Mouse (Mus musculus): ENCODE data around the gene Exoc3l4. TPM values are rescaled to one million over a fixed set of nuclear protein-coding genes. Genes with fewer than 3 reads are reported as not detected.
A peak's percentile ranks its signal among the peaks of the same experiment; 100 is the strongest.

Gene Exoc3l4
- polyA plus RNA-seq, 1 experiment from 2014 or later, result 18.2 TPM

DNA sequence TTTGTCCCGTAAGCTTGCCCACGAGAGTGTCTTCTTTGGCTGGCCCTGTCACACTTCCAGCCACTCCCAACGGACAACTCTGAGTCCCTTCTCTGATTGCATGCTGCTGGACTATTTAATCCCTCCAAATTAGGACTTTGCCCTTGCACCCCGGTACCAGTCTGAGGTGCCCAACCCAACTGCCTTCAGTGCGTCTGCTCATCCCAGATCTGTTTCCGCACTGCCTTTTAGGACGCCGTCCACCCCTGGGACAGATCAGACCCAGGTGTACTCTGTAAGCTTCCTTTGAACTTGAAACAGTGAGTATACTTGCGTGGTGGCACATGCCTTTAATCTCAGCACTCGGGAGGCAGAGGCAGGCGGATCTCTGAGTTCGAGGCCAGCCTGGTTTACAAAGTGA is 38.0 kb upstream of the Exoc3l4 start:
- peaks cover 49% of the 10 kb centered on the region for H3K4me1 ChIP-seq
- no peaks in the 10 kb centered on the region for H3K36me3 ChIP-seq
- WGBS (ENCODE audit: insufficient replicate concordance), result 68% methylated on average over 12 of the region's 12 CpGs
- no peaks in the 10 kb centered on the region for H3K9me3 ChIP-seq (replicated peaks)
- H3K9ac ChIP-seq, result no peak overlapping the region
- ATAC-seq, result no peak
- peaks cover 66% of the 10 kb centered on the region for H3K27me3 ChIP-seq (replicated peaks)
- no peak overlapping the region for H3K27ac ChIP-seq
- no peak overlapping the region for H3K4me3 ChIP-seq
- 0 out of 2 replicates have a peak overlapping the region, but pooled peaks have one; percentile 93 for H3K4me2 ChIP-seq

DNA sequence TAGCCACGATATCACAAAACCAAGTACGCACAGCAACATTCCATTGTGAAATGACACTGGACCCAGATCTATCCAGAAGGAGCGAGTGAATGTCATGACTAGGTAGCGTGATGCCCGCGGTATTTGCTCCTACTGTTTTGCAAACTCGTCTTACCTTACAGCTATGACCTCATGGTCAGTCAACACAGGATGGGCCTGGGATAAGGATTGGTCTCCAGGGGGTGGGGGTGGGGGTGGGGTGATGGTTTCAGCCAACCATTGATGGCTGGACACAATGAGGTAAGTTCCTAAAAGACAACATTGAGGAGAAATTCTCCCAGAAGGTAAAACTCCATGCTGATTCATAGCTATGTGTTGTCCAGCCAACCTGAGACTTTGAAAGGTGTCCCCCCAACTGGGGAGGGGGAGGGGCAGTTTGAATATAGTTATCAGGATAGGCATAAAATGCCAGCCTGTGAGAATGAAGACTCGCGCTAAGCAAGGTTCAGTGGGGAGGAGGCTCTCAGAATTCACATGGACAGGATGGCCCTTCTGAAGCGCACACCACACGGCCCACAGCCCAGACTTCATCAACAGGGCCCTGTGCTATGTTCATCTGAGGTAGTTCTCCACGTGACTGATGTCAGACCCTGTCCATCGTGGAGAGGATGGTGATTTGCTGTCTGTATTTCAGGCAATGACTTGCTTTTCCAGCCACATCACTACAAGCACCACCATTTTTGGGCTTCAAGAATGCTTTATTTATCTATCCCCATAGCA is 30.8 kb upstream of the Exoc3l4 start:
- Histone ChIP-seq H3K4me1 (peaks cover 8% of the 10 kb centered on the region; the same call in 1 of the 2 replicates), H3K4me3 (no peak overlapping the region), H3K9ac (no peak overlapping the region), H3K9me3 (replicated peaks) (no peaks in the 10 kb centered on the region), H3K36me3 (no peaks in the 10 kb centered on the region), H3K4me2 (no peak overlapping the region), H3K27me3 (replicated peaks) (peaks cover 26% of the 10 kb centered on the region), H3K27ac (no peak overlapping the region)
- ATAC-seq, result no peak
- 70% methylated on average over 13 of the region's 13 CpGs for WGBS (ENCODE audit: insufficient replicate concordance)

DNA sequence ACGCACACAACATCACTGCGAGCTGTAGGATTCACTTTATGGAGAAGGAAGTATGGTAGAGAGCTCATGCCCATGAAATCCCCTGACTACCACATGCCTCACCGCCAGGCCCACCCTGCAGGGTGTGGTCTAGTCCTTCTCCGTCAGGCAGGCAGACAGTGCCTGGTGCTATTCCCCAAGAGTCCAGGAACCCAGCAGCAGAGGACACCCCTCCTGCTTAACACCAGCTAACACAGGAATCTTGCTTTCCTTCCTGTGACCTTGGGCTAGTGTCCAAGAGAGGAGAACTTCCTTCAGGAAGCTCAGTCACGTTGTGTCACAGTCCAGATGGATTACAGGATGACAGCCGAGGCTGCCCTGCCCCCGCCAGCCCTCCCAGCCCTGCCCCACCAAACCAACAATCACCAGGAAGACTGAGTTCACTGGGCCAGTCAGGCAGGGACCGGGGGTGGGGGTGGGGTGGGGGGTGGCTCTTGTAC is 30.1 kb upstream of the Exoc3l4 start:
- Histone ChIP-seq H3K9me3 (replicated peaks) (no peaks in the 10 kb centered on the region), H3K9ac (no peak overlapping the region), H3K27ac (no peak overlapping the region), H3K4me3 (no peak overlapping the region), H3K4me2 (no peak overlapping the region), H3K36me3 (no peaks in the 10 kb centered on the region), H3K4me1 (peaks cover 8% of the 10 kb centered on the region; the same call in 1 of the 2 replicates), H3K27me3 (replicated peaks) (peaks cover 20% of the 10 kb centered on the region)
- ATAC-seq, result peak; percentile 65
- 41% methylated on average over 8 of the region's 8 CpGs for WGBS (ENCODE audit: insufficient replicate concordance)

DNA sequence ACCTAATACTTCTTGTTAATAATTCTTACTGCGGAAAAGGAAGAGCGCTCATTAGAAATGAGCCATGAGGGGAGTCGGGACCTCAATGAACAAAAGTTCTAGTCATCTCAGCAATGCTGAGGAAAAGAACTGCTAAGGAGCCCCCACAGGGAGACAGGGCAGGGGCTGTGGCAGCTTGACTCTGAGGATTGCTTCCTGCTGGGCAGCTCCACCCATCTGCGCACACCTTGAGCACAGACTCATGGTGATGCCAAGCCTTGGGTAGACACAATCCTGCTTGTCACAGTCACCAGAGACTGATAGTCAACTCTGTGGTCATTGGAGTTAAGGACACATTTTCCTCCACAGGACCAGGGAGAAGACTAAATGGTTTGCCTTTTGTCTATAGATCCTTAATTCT is 29.7 kb upstream of the Exoc3l4 start:
- WGBS (ENCODE audit: insufficient replicate concordance), result 78% methylated on average over 4 of the region's 4 CpGs
- Histone ChIP-seq H3K27ac (no peak overlapping the region), H3K36me3 (no peaks in the 10 kb centered on the region), H3K9me3 (replicated peaks) (no peaks in the 10 kb centered on the region), H3K4me3 (no peak overlapping the region), H3K4me2 (no peak overlapping the region), H3K9ac (no peak overlapping the region), H3K27me3 (replicated peaks) (peaks cover 17% of the 10 kb centered on the region), H3K4me1 (peaks cover 8% of the 10 kb centered on the region; the same call in 1 of the 2 replicates)
- ATAC-seq, result 0 out of 2 replicates have a peak, but pooled peaks have one; percentile 24

DNA sequence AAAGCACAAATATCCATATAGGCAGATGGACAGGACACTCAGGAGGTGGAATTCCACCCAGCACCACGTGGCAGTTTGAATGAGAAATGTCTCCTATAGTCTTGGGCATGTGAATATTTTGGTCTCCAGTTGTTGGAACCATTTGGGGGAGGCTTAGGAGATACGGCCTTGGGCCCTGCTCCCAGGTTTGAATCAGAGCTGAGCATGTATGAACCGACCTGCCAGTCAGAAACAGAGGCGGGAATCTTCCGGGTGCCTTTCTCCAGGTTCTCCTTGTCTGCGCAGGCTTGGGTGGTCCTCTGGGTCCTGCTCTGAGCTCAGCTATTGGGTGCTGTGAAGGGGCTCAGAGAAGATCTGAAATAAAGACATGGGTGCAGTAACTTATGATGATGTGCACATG is 22.8 kb upstream of the Exoc3l4 start:
- Histone ChIP-seq H3K27ac (no peak overlapping the region), H3K4me1 (no peaks in the 10 kb centered on the region), H3K9ac (no peak overlapping the region), H3K36me3 (no peaks in the 10 kb centered on the region), H3K9me3 (replicated peaks) (no peaks in the 10 kb centered on the region), H3K4me2 (no peak overlapping the region), H3K4me3 (no peak overlapping the region), H3K27me3 (replicated peaks) (peaks cover 38% of the 10 kb centered on the region)
- no peak for ATAC-seq
- 73% methylated on average over 6 of the region's 6 CpGs for WGBS (ENCODE audit: insufficient replicate concordance)

DNA sequence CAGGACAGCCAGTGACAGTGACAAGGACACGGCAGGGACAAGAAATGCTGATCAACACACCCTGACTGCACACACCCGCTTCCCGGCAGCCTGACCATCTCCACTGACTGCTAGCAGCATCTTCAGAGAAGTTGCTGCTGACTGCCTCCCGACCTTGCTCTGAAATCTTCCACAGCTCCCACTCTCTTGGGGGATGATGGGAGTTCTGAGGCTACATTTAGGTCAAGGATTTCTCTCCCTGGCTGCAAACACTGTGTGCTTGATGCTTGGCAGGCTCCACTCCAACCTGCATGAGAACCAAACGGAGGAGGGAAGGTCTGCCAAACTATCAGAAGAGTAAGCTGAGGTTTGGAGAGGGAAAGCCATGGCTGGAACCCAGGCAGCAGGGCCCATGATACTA is 19.8 kb upstream of the Exoc3l4 start:
- no peak for ATAC-seq
- Histone ChIP-seq H3K27ac (no peak overlapping the region), H3K27me3 (replicated peaks) (peaks cover 50% of the 10 kb centered on the region), H3K36me3 (no peaks in the 10 kb centered on the region), H3K4me3 (no peak overlapping the region), H3K9me3 (replicated peaks) (no peaks in the 10 kb centered on the region), H3K4me2 (no peak overlapping the region), H3K9ac (no peak overlapping the region), H3K4me1 (no peaks in the 10 kb centered on the region)
- WGBS (ENCODE audit: insufficient replicate concordance), result 52% methylated on average over 5 of the region's 5 CpGs

DNA sequence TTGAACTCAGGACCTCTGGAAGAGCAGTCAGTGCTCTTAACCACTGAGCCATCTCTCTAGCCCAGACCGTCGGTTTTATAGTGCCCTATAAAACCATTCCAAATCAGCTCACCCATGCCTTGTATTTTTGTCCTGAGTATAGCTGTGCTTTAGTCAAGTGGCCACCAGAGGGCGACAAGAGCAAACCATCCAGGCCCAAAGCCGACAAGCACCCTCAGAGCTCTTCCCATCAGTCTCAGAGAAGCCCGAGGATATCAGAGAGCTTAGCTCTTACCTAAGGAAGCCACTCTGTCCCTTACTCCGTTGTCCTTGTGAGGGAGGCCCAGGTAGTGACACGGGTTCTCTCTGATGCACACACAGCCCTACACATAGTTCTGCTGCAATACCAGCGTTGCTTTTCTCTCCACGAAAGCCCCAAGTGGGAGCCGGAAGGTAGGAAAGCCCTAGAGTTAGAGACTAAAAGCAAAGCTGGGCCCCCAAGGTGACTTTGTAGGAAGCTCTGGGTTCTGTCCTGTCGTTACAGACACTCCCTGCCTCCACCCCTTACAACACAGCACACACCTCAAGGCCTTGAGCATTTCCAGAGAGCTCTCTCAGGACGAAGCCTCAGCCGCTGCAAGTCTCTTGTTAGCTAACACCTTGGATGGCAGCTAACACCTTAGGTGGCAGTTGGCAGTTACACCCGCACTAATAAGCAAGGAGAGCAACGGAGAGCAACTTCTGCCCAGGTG is 15.2 kb upstream of the Exoc3l4 start:
- peak; percentile 56; the same call in 1 of the 2 replicates for ATAC-seq
- Histone ChIP-seq H3K9me3 (replicated peaks) (no peaks in the 10 kb centered on the region), H3K27ac (no peak overlapping the region), H3K9ac (no peak overlapping the region), H3K36me3 (no peaks in the 10 kb centered on the region), H3K27me3 (replicated peaks) (peaks cover 68% of the 10 kb centered on the region), H3K4me2 (no peak overlapping the region), H3K4me1 (0 out of 2 replicates have a peak, but pooled peaks cover 2% of the 10 kb centered on the region), H3K4me3 (no peak overlapping the region)
- WGBS (ENCODE audit: insufficient replicate concordance), result 20% methylated on average over 15 of the region's 15 CpGs

DNA sequence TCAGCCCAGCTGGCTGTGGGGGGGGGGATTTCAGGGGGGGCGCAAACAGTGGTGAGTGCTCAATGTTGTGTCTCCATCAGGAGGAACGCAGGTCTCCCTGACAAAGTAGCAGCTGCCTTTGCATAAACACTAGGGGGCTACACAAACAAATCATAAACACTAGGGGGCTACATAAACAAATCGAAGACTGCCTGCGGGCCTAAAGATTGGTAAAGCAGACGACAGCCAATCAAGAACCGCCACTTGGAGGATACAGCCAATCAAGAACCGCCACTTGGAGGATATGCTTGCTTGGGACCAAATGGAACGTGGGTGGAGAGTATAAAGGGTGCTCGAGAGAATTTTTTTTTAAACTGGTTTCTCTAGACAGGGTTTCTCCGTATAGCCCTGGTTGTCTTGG is 11.9 kb upstream of the Exoc3l4 start:
- Histone ChIP-seq H3K27ac (no peak overlapping the region), H3K4me1 (0 out of 2 replicates have a peak, but pooled peaks cover 5% of the 10 kb centered on the region), H3K27me3 (replicated peaks) (peaks cover 73% of the 10 kb centered on the region), H3K4me2 (no peak overlapping the region), H3K9ac (no peak overlapping the region), H3K36me3 (no peaks in the 10 kb centered on the region), H3K4me3 (no peak overlapping the region), H3K9me3 (replicated peaks) (no peaks in the 10 kb centered on the region)
- 51% methylated on average over 10 of the region's 10 CpGs for WGBS (ENCODE audit: insufficient replicate concordance)
- no peak for ATAC-seq

DNA sequence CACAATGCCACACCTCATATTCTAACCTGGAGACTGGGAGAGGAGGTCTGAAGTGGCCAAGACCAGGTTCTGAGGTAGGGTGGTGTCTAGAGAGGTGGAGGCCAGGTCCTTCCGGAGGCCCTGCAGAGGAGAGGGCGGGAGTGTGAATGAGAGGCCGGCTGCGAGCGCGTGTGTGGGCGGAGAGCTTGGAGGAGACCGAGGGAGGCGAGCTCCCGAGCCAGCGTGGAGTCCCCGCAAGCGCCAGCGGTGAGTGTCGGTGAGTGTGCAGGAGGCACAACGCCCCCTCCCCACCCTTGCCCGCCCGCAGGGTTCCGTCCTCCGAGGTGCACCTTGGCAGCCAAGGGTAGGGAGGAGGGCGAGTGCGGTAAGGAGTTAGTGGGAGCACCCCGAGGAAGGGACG is 10.2 kb upstream of the Exoc3l4 start, which contains the start of gene Lbhd2:
TSS of gene Lbhd2 (plus strand) at position 188 of the 400 bp plus-strand sequence.
- Histone ChIP-seq H3K4me2 (peak within 1 kb of the TSS; percentile 33), H3K9ac (no peak within 1 kb of the TSS), H3K9me3 (replicated peaks) (no peaks in the 10 kb centered on the region), H3K4me3 (peak within 1 kb of the TSS; percentile 16; the same call in 1 of the 2 replicates), H3K27ac (no peak within 1 kb of the TSS), H3K27me3 (replicated peaks) (peaks cover 83% of the 10 kb centered on the region), H3K4me1 (0 out of 2 replicates have a peak, but pooled peaks cover 5% of the 10 kb centered on the region), H3K36me3 (no peaks in the 10 kb centered on the region)
- WGBS (ENCODE audit: insufficient replicate concordance), result 8% methylated on average over 24 of the region's 24 CpGs
- ATAC-seq, result no peak

DNA sequence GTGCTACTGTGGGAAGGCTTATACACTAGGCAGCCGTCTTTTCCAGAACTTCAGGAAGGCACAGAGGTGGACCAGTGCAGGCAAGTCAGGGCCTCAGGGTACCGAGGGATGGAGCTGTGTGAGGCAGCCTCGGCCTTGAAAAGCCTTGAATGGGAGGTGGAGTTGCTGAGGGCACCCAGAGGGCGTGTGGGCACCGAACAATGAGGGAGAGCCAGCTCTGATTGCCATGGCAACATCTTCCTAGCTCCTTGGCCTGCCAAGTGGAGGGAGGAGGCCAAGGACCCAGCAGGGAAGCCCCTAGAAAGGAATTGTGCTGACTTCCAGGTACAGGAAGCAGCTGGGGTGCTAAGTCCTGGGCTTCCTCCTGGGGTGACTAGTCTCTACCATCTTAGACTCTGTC is 7.2 kb upstream of the Exoc3l4 start:
- 50% methylated on average over 5 of the region's 5 CpGs for WGBS (ENCODE audit: insufficient replicate concordance)
- no peak overlapping the region for H3K4me2 ChIP-seq
- H3K4me3 ChIP-seq, result no peak overlapping the region
- H3K9ac ChIP-seq, result no peak overlapping the region
- H3K27me3 ChIP-seq (replicated peaks), result peaks cover 77% of the 10 kb centered on the region
- no peak for ATAC-seq
- H3K9me3 ChIP-seq (replicated peaks), result no peaks in the 10 kb centered on the region
- H3K27ac ChIP-seq, result no peak overlapping the region
- H3K36me3 ChIP-seq, result no peaks in the 10 kb centered on the region
- peaks cover 19% of the 10 kb centered on the region for H3K4me1 ChIP-seq

DNA sequence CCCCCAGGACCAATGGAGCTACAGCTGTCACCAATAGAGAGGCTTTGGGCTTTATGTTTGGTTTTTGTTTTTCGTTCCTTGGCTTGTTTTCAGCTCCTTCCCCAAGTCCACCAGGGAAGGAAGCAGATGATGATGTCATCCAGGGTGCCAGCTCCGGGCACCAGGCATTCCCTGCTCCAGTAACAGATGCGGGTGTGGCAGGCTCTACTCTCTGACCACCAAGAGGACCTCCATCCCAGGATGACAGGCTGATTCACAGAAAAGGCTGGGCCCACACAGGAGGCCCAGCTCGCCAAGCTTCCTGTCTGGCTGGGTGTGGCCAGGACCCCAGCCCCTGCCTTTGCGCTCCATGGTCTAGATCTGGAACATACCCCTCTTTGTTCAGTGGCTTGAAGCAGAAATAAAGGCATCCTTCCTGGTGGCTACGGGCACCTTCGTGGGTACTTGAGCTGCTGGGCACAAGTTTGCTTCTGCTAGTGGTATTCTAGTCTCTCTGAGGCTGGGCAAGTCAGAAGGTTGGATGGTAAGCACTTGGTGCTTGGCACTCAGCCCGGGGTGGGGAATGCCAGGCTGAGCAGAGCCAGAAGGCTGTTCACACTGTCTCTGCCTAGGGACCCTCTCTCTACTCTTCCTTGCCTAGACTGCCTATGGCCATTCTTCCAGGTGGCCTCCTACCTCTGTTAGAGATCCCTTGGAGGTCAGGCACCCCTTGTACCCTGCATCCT is 5.0 kb upstream of the Exoc3l4 start:
- 62% methylated on average over 8 of the region's 8 CpGs for WGBS (ENCODE audit: insufficient replicate concordance)

More for the DNA sequence above, 5.0 kb upstream of the Exoc3l4 start:
- H3K27ac ChIP-seq, result no peak overlapping the region
- peaks cover 79% of the 10 kb centered on the region for H3K27me3 ChIP-seq (replicated peaks)
- no peak overlapping the region for H3K4me2 ChIP-seq
- H3K4me1 ChIP-seq, result peaks cover 20% of the 10 kb centered on the region
- no peak overlapping the region for H3K9ac ChIP-seq
- H3K9me3 ChIP-seq (replicated peaks), result no peaks in the 10 kb centered on the region
- no peaks in the 10 kb centered on the region for H3K36me3 ChIP-seq
- no peak overlapping the region for H3K4me3 ChIP-seq
- ATAC-seq, result no peak
